Comparison of ENCODE assay signal across 13 mouse cellular contexts in genomic region chr5:105465550-105465949, GRCm38 (mm10).
"Had no signal": no experiment of that assay in that cellular context is flagged by ENCODE, and none has a peak within 500 bp of the region (broad histone marks: within the 10 kb centered on the region; RNA-seq: fewer than 3 reads in every experiment).

No protein-coding gene starts in this region.

- DNase-seq: kidney, adult 11 months; kidney, adult 9 months; liver, postnatal 0 days; lung, embryonic 14.5 days; thymus, adult 18-20 months; thymus, postnatal 36 days had no signal

- H3K9me3 ChIP-seq: intestine, embryonic 15.5 days; midbrain, embryonic 12.5 days; midbrain, embryonic 15.5 days; neural tube, embryonic 12.5 days had no signal

- H3K27me3 ChIP-seq: intestine, embryonic 15.5 days; midbrain, embryonic 12.5 days; midbrain, embryonic 15.5 days; neural tube, embryonic 12.5 days had no signal

- H3K4me1 ChIP-seq: intestine, embryonic 15.5 days; midbrain, embryonic 12.5 days; midbrain, embryonic 15.5 days had no signal

- H3K9ac ChIP-seq: intestine, embryonic 15.5 days; liver, embryonic 14.5 days; liver, postnatal 0 days; lung, embryonic 14.5 days; midbrain, embryonic 12.5 days; midbrain, embryonic 15.5 days; neural tube, embryonic 12.5 days had no signal

- ATAC-seq: intestine, embryonic 15.5 days; liver, postnatal 0 days; lung, postnatal 0 days; midbrain, embryonic 15.5 days had no signal

- H3K27ac ChIP-seq: intestine, embryonic 15.5 days; liver, embryonic 14.5 days; macrophage; midbrain, embryonic 12.5 days; midbrain, embryonic 15.5 days; neural tube, embryonic 12.5 days had no signal

- H3K4me3 ChIP-seq: intestine, embryonic 15.5 days; midbrain, embryonic 12.5 days; midbrain, embryonic 15.5 days; neural tube, embryonic 12.5 days had no signal

- H3K4me2 ChIP-seq: intestine, embryonic 15.5 days; lung, embryonic 14.5 days; midbrain, embryonic 12.5 days; midbrain, embryonic 15.5 days; neural tube, embryonic 12.5 days had no signal

- H3K36me3 ChIP-seq: intestine, embryonic 15.5 days; midbrain, embryonic 12.5 days; midbrain, embryonic 15.5 days; neural tube, embryonic 12.5 days had no signal
